Mouse (Mus musculus) cerebellum, adult 9-10 months (tissue): ENCODE results near the gene Slco3a1.
A peak's percentile ranks its signal among the peaks of the same experiment; 100 is the strongest.
"Not testable (repeated sequence)": the region's sequence is repeated elsewhere in the genome, so short reads cannot be mapped to it uniquely, and the experiment has no call there.

Experiments
- DNase-seq: peaks from one replicate; pipeline ENCODE4 v3.0.0; 2022

The Slco3a1 gene

GRCm38 (mm10) chr7:74423928-74424850, 130.4 kb downstream of the Slco3a1 start:
- DNase-seq: no peak

- DNase-seq: no peak
These were observed 131.3 kb downstream of the Slco3a1 start for GRCm38 (mm10) chr7:74423316-74423715.

GRCm38 (mm10) chr7:74422731-74423130, 131.8 kb downstream of the Slco3a1 start:
- DNase-seq: no peak

GRCm38 (mm10) chr7:74422002-74422401, 132.6 kb downstream of the Slco3a1 start:
- DNase-seq: no peak

GRCm38 (mm10) chr7:74421591-74421990, 133.0 kb downstream of the Slco3a1 start:
- no peak for DNase-seq

- no peak for DNase-seq
These were observed 134.9 kb downstream of the Slco3a1 start for GRCm38 (mm10) chr7:74419706-74420105.

- DNase-seq: peak; percentile 16
These were observed 137.6 kb downstream of the Slco3a1 start for GRCm38 (mm10) chr7:74417009-74417408.

GRCm38 (mm10) chr7:74415241-74415640, 139.3 kb downstream of the Slco3a1 start:
- peak; percentile 79 for DNase-seq

- no peak for DNase-seq
These were observed 140.6 kb downstream of the Slco3a1 start for GRCm38 (mm10) chr7:74413738-74414716.

GRCm38 (mm10) chr7:74408601-74409323, 145.8 kb downstream of the Slco3a1 start:
- peak; percentile 71 for DNase-seq

- not testable (repeated sequence) for DNase-seq
These were observed 146.7 kb downstream of the Slco3a1 start for GRCm38 (mm10) chr7:74407851-74408250.

- peak; percentile 86 for DNase-seq
These were observed 154.9 kb downstream of the Slco3a1 start for GRCm38 (mm10) chr7:74399729-74400128.

GRCm38 (mm10) chr7:74399154-74399553, 155.4 kb downstream of the Slco3a1 start:
- no peak for DNase-seq

GRCm38 (mm10) chr7:74398326-74398725, 156.3 kb downstream of the Slco3a1 start:
- DNase-seq: peak; percentile 69

- DNase-seq: no peak
These were observed 163.1 kb downstream of the Slco3a1 start for GRCm38 (mm10) chr7:74391451-74391873.

- DNase-seq: no peak
These were observed 165.0 kb downstream of the Slco3a1 start for GRCm38 (mm10) chr7:74389570-74389969.

GRCm38 (mm10) chr7:74386257-74386656, 168.3 kb downstream of the Slco3a1 start:
- DNase-seq: peak; percentile 98

GRCm38 (mm10) chr7:74383040-74383666, 171.4 kb downstream of the Slco3a1 start:
- no peak for DNase-seq

- DNase-seq: no peak
These were observed 172.3 kb downstream of the Slco3a1 start for GRCm38 (mm10) chr7:74382286-74382685.

GRCm38 (mm10) chr7:74381881-74382281, 172.7 kb downstream of the Slco3a1 start:
- peak; percentile 85 for DNase-seq

GRCm38 (mm10) chr7:74381051-74381450, 173.5 kb downstream of the Slco3a1 start:
- DNase-seq: no peak

- no peak for DNase-seq
These were observed 176.7 kb downstream of the Slco3a1 start for GRCm38 (mm10) chr7:74377909-74378308.
